Mouse (Mus musculus): Measurements from ENCODE around the gene Mrpl34.

The Mrpl34 gene

DNA sequence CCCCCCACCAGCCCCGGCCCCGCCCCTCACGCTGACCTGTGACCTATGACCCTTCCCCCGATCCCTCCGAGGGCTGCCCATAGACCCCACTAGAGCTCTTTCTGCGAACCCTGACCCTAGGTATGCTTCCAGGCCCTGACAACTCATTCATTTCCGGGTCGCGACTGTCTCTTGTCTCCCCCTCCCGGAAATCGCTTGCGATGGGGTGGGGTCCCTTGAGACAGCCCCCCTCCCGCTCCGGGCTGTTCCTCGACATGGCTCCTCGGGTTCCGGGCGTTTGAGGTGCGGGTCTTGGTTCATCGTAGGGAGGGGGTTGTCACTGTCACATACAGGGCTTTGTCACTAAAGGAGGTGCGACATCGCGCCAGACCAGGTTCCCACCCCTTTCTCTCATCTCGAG, 4.7 kb downstream of the Mrpl34 start:
- no peak for DNase-seq (ENCODE audit: low read depth, low spot score)

DNA sequence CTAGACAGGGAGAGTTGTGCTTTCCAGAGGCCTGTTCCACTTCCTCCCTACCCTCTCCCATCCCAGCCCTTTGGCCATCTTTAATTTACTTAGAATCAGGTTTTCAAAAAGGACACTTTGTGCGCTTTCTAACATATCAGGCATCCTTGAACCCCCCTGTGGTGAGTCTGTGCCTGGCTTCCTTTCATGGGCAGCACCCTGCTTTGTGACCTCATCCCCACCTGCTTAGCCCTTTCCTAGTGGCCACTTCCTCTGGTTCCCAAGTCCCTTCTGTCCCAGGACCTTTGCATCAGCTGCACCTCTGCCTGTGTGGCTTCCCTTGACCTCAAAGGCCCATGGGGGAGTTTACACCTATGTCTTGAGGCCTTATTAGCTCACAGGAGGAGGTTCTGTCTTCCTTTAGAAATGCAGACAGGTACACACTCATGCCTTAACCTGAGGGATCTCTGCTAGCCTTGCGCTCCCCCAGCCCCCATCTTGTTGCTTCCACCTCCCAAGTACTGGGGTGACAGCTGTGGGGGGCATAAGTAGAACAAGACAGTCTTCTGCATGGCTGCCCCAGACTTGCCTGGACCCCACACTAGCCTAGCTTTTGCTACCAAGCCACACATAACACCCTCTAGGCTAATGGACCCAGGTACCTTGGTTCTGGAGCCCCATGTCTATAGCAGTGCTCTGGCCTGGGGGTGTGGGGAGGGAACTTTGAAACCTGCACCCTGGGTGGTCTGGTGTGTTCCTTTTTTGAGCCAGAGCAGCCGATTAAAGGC, 5.6 kb downstream of the Mrpl34 start:
- DNase-seq (ENCODE audit: low read depth, low spot score): no peak

DNA sequence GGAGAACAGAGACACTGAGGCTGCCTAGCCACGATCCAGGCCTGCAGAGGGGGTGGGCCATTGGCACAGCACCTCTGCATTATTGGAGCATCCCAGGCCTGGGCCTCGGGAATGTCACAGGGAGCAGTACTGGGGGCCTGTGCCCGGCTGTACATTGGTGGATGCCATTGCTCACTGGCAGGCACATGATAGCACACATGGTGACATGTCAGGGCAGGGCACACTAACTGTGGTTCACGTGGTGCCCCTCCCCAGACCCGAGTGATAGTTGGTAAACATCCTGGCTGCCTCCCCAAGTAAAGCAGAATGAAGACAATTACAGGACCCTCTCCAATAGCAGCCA, 6.1 kb downstream of the Mrpl34 start:
- no peak for DNase-seq (ENCODE audit: low read depth, low spot score)

DNA sequence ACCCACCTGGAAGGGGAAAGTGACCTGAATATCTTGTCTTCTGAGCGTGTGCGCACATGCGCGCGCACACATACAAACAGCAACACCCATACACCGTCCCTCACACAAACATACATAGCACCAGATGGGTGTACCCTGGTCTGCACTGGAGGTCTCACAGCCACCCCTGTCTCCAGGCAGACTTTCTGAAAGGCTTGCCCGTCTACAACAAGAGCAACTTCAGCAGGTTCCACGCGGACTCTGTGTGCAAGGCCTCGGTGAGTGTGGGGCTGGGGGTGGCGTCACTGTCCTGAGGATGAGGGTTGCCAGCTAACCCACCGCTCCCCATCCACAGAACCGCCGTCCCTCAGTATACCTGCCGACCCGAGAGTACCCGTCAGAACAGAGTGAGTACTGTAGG, 7.1 kb downstream of the Mrpl34 start:
- no peak for DNase-seq (ENCODE audit: low read depth, low spot score)

DNA sequence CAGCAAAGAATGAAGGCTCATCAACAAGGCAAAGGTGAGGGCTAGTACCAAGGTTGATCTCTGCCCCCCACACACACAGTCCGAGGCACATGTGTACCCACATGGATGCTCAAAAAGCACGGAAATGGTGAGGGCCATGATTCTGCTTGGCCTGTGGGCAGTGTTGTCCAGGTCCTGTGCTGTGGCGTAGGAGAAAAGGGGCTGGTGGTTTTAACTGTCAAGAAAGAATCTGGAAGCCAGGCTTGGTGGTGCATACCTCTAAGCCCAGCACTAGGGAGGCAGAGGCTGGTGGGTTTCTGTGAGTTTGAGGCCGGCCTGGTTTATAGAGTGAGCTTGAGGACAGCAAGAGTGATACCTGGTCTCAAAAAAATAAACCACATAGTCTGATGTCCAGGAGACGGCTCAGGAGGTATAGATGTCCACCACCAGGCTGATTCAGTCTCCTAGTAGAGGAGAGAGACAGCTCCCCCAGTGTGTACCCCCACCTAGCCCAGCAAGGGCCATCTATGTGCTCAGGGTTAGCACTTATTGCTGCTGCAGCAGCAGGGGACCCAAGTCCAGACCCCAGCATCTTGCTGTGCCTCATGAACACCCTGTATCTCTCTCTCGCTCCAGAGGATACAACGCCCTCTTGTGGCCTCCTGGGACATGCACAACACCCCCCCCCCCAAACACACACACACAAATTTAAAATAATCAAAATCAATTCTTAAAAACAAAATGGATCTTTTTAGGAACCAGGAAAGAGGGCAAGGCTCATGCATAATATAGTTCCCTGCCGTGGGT, 8.0 kb downstream of the Mrpl34 start:
- DNase-seq (ENCODE audit: low read depth, low spot score): no peak

DNA sequence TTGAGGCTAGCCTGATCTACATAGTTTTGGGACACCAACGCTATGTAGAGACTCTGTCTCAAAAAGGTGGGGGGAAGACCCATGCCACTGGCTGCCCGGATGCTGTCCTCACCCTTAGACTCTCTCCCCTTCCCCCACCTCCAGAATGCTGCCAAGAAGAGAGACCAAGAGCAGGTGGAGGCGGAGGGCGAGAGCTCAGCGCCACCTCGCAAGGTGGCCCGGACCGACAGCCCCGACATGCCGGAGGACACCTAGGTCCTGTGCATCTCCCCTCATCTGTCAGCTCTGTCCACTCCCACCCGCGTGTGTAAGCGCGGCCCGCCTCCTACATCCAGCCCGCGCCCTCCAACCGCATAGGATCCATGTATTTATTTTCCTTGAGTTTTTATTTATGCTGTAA, 9.6 kb downstream of the Mrpl34 start:
- no peak for DNase-seq (ENCODE audit: low read depth, low spot score)

DNA sequence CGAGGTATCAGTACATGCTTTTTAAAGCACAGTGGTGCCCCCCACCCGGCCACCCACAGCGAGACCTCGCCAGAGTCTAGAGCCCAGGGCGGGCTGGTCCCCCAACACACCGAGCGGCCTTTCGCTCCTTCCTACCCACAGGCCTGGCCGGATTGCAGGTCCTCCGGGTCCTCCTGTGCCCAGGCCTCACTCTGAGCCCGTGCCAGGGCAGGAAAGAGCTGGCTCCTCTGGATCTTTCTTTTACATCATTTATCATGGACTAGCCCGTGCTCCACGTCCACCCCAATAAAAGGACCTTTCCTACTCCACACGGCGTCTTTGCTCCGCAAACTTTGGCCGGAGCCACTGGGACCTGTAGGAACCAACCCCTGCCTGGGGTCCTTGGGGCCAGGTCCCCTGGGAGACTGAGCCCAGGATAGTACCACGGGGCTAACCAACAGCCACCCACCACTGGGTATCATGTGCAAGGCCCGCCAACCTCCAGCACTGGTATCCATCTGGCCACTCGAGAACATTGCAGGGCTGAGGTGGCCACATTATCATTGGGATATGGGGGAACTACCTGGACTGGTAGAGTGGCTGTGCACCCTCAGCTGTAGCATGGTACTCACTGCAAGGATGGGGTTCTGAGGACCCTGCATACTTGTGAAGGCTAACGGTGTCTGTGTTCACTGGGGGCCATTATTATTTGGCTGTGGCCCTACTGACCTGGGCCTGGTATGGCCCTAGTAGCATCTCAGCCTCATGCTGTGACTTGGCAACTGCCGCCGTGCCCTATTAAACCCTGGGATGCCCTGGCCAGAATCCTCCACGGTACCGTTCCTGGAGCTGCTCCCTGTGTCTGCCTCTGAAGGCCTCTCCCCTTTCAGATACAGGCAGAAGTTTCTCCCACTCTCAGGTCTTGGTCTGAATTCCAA, 10.3 kb downstream of the Mrpl34 start:
- no peak for DNase-seq (ENCODE audit: low read depth, low spot score)

DNA sequence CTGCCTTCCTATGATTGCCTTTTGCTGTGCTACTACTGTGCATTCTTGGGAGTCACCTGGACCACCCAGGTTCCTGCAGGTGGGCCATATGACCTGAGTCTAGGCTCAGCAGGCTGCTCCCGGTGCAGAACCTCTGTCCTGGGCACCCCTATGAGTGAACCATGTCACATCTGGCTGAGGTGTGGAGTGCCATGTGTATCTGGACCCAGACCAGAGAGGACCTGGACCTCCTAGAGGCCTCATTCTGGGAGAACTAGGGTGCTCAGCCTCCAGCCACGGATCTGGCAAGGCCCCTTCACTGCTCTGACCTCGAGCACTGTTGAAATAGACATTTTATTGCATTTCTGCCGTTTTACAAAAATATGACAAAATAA, 10.9 kb downstream of the Mrpl34 start:
- DNase-seq (ENCODE audit: low read depth, low spot score): no peak

DNA sequence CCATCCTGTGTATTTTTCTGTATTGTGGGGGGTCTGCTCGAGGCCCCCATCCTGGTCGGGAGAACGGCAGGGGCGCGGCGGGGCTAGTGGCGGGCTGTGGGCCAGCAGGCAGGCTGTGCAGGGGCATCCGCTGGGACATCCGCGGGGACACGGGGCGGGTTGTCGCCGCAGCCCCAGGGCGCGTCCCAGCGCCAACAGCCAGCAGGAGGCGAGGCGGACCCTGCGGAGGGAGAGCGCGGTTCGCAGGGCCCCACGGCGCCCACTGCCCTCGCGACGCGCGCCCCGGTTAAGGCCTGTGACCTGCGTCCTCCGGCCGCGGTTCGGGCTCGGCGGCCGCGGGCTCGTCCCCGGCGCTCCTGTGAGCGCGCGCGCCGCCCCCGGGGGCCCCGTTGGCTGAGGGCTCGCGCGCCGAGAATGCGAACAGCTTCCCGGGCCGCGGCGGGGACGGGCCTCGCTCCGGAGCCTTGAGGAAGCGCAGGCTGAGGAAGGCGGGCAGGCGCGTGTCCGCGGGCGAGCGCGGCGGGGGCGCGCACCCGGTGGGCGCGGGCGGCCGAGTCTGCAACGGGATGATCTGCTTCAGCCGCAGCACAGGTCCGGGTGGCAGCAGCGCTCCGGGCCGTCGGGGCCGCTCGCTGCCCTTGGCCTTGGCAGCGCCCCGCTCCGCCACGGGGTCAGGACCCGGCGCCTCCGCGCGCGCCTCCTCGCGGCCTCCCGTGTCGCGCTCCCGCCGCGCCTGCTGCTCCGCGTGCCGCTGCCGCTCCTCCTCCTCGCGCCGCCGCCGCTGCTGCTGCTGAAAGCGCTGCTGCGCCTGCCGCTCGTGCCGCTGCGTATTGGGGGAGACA, 11.6 kb downstream of the Mrpl34 start:
- DNase-seq (ENCODE audit: low read depth, low spot score): no peak

DNA sequence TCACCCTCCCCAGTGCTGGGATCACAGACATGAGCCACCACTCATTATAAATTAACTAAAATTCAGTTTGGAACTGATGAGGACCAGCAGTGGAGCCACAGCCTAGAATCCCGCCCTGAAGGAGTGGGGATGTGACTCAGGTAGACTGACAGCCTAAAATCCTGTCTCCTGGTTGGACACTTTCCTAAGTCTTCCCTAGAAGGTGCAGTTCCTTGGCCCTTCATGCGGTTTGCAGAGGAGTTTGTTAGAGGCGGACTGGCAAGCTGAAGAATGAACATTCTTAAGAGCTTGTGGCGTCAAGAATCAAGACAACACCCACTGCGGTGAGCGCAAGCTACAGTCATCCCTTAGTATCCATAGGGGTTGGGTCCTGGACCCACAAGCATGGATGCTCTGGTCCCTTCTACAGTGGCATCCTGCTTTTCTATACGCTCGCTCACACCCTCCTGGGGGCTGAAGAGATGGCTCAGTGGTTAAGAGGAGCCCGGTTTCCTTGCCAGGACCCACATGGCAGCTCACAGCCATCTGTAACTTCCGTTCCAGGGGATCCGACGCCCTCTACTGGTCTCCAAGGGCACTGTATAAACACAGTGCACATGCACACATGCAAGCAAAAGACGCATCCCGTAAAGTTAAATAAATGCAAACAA, 12.6 kb downstream of the Mrpl34 start:
- DNase-seq (ENCODE audit: low read depth, low spot score): no peak

DNA sequence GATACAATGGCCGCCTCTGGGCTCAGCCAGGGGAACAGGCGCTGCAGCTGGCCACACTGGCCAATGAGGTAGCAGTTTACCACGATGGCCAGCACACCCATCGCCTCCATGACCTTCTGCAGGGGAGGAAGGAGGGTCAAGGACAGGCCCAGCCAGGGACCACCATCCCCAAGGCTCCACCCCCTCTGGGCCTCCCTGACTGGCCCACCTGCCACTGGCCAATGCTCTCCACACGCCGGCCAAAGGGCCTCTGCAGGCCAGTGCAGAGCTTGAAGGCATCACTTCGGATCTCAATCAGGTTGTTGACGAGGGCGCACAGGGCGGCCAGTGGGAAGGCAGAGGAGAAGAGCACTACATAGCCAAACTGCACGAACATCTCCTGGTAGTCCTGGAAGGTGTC, 14.2 kb downstream of the Mrpl34 start:
- DNase-seq (ENCODE audit: low read depth, low spot score): no peak

DNA sequence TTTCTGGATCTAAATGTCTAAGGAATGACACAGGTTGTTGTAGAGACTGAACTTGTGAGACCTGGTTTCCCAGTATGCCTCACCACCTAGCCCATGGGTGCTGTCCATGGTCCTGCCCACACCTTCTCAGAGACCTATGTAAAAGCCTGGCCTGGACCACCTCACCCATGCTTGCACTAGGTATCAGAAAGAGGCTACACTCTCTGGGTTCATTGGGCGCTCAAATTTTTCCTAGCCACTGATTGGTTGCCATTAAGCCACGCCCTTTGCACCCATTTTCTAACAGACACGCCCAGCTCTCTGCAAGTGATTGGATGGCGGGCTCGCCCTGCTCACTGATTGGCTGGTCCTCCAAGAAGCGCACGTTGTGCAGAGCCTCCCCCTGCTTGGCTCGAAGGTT, 19.2 kb downstream of the Mrpl34 start:
- DNase-seq (ENCODE audit: low read depth, low spot score): no peak

DNA sequence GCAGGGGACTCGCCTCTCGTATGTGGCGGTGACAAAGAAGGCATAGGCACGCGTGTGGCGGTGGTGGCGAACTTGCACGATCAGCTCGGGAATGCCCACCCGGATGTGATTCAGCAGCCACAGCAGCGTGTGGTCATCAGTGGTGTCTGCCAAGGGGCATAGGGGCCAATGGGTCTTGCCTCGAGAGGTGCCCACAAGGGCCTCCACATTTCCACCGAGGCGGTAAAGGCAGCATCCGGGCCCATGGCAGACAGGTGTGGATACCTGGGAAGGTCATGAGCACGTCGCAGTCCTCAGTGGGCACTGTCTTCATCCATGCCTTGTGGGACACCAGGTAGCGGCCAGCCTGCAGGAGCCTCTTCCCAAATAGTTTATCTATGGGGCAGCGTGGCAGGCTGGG, 20.0 kb downstream of the Mrpl34 start:
- DNase-seq (ENCODE audit: low read depth, low spot score): no peak

DNA sequence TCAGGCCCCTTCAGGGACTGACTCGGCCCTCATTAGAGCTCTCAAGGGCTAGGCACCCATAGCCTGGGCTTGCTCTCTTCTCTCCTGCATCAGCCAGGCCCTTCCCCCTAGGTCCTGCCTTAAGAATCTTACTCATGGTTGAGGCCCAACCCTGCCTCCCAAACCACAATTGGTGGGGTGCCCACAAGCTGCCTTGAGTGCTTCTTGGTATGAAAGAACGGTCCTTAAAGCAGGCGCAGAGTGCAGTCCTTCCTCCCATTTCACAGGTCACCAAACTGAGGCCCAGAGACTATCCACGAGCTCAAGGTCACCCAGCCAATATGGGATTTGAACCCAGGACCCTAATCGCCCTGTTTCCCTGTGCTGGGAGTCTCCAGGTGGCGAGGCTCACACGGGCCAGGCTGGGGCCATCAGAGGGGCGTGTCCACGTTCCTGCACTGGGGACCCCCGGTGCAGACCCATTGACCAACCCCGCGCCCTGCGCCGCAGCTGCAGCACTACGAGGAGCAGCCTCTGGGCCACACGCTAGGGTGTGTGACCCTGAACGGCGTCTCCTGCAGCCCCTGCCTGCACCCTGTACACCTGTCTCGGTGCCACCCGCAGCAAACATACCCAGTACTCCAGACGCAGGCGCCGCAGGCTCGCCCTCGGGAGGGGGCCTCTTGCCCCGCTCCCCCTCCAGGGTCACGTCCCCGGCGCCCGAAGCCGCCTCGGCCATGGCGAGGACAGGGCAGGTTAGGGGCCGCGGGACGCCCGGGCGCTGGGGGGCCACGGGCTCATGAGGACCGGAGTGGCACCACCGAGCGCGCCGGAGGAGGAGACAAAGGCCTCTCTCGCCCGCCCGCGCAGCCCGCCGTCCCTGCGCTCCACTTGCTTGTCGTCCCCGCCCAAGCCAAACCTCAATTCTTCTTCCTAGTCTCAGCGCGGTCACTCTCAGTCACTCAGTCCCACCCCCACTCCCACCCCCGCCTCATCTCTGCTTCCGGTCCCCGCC, 20.7 kb downstream of the Mrpl34 start, which contains the start of gene Ano8:
TSS of gene Ano8 (minus strand) at position 822 of the 994 bp plus-strand sequence.
- DNase-seq (ENCODE audit: low read depth, low spot score): no peak

DNA sequence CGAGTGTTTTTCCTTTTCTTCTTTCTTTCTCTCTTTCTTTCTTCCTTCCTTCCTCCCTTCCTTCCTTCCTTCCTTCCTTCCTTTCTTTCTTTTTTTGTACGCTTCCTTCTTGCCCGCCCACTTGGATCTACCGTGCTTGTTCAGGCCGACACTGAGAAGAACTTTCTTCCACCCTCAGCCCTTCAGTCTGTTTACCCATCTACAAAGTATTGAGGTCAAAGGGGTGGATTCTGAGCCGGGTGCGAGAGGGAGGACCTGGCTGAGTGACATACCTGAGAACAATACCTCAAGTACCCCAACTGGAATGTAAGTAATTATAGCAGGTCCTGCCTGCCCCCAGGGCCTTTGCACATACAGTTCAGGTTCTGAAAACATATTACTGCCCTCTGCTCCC, 21.4 kb downstream of the Mrpl34 start:
- DNase-seq (ENCODE audit: low read depth, low spot score): no peak

DNA sequence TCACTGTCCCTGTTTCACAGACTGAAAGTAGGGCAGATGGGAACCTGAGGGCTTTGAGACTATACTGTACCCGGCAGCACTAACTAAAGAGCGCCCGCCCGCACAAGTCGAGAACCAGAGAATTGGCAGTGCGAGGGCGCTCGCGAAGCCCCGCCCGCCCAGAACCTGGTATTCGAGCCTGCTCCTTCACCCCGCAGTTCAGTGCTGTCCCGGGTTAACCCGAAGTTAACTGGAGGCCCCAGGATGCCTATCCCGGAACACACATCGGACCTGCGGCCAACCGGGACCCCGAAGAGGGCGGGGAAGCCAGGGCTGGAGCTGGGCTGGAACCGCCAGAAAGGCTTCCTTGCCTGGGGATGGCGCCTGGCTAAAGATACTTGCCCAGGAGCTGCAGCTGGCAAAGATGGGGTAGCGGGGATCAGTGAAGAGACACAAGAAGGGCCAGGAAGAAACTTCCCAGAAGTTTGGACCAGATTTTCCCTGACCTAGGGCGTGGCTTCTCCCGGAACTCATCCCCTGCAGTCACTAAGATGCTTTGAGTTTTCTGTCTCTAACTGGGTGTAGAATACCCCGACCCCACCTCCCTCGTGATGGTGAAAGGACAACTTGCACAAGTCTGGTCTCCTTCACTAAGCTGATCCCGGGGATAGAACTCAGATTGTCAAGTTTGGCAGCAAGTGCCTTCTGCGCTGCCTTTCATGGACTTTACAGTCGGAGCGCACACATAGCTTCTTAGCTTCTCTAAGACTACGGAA, 23.1 kb downstream of the Mrpl34 start, which contains the start of gene Gtpbp3:
TSS of gene Gtpbp3 (plus strand) at position 413 of the 755 bp plus-strand sequence.
- no peak for DNase-seq (ENCODE audit: low read depth, low spot score)

DNA sequence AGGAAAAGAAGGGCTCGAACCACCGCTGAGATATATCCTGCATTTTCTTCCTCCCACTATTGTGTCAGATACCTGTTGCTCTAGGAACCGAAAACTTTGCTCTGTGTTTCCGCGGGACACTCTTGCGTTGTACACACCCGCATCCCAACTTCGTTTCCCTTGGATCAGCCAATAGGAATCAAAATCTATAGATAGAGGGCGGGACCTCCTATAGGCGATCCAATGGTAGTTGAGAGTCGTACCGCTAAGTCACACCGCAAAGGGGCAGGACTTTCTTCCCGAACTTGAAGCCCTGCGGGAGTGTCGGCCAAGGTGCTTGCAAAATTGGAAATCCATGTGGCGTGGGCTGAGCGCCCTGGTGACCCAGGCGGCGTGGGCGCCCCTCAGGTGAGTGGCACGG, 23.7 kb downstream of the Mrpl34 start:
- DNase-seq (ENCODE audit: low read depth, low spot score): peak; percentile 89

DNA sequence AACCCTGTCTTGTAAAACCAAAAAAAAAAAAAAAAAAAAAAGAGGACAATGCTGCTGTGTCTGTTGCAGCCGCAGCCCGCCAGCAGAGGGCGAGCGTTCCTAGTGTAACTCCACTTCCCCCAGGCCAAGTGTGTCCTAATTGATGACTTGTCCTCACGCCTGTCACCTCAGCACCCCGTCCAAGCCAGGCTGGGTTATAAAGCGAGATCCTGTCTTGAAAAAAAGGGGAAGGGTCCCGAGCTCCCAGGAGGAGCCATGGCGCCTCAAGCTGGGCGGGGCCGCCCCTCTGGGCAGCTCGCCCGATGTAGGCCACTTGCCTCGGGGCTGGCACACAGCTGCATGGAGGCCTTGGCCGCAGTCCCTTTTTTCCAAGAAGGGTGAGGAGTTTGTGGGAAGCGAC, 30.3 kb downstream of the Mrpl34 start:
- peak; percentile 66 for DNase-seq (ENCODE audit: low read depth, low spot score)

DNA sequence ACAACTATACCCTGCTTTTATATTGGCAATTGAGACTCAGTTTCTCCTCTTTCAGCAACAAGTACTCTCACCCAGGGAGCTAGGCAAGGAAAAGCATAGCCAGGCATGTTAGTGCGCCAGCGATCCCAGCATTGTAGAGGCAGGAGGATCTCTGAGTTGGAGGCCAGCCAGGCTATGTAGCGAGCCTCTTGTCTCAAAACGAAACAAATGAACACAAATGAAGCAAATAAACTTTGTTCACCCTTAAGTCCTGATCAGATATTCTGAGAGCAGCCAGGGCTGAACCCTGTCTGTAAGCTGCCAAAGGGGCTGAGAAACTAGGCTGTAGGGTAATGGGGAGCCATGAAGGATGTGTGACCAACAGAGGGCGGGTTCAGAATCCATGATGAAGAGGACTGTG, 31.1 kb downstream of the Mrpl34 start:
- DNase-seq (ENCODE audit: low read depth, low spot score): no peak

Data from embryo, embryonic 11.5 days (tissue).